Mouse (Mus musculus): ENCODE measurements around the gene Ccdc6.

Ccdc6 gene

DNA sequence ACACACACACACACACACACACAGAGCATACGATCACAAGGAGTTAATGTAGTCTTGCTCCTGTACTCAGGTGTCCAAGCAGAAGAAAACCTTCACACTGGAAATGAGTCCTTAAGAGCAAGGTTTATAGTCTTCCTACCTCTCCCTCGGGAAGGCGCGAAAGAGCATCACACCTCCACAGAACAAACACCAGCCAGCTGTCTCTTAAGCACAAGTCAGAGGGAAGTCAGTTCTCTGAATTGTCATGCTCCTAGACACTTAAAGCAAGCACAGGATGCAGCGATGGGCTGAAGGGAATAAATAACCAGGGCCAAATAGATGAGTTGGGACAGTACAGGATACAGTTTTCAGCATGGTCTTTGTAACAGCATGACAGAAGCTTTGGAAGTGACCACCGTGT lies 35.8 kb downstream of the Ccdc6 start:
- DNase-seq (ENCODE audit: low read depth, low spot score): no peak

DNA sequence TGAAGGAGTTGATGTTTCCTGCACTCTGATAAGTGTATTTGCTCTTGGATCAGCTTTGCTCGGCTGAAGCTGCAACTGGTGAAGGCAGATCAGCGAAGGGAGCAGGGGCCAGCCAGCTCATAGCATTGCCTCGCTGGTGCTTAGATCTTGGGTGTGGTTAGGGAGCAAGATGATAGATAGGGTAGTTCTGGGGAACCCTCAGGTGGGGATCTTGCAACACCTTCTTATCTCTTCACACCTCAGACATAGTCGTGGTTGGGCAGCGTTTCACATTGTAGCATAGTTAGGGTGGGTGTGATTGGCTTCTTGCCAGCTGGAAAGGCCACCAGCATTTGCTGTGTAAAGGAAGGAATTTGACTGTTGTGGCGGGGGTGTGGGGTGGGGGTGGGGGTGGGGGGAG lies 36.3 kb downstream of the Ccdc6 start:
- DNase-seq (ENCODE audit: low read depth, low spot score): no peak

DNA sequence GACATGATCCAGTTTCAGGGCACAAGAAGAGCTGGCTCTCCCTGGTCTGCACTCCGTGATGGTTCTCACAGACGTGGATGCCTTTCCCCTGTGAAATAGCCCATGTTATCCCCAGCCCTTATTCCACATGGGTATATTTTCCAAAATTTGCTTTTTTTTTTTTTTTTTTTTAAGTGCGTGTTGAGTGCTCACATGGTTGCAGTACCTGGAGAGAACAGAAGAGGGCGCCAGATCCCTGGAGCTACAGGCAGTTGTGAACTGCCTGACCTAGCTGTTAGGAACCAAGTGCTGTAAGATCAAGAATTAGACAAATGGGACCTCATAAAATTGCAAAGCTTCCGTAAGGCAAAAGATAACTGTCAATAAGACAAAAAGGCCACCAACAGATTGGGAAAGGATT lies 38.8 kb downstream of the Ccdc6 start:
- DNase-seq (ENCODE audit: low read depth, low spot score): no peak

DNA sequence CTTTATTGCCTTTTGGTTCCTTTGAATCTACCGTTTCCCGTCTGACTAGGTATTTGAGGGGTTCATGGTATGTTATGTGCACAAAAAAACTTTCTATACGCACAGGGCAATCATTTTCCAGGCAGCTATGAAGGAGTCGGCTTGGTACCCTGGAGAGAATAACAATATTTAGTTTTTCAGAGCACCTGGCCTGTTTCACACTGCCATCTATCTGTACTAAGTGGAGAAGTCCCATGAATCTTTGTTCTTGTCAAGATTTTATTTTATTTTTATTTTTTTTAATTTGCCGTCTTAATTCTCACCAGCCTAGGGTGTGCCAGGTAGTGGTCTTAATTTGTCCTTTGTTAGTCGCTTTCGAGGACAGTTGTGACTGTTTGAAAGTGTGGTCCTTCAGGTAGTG lies 40.7 kb downstream of the Ccdc6 start:
- DNase-seq (ENCODE audit: low read depth, low spot score): no peak

DNA sequence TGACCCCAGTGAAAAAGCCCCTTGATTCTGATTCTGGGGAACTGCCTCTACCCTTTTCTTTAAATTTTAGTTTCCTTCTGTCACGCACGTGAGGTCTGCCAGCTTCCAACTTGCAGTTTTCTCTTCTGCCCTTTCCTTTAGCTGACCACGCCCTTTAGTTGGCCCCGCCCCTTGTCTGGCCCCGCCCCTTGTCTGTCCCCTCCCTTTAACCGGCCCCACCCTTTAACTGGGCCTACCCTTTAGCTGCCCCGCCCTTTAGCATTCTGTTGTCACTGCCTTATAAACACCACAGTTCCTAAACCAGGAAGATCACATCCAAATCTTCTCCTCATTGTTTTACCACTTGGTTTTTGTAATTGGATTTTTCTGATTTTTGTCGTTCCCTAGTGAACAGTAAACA lies 41.2 kb downstream of the Ccdc6 start:
- DNase-seq (ENCODE audit: low read depth, low spot score): no peak

DNA sequence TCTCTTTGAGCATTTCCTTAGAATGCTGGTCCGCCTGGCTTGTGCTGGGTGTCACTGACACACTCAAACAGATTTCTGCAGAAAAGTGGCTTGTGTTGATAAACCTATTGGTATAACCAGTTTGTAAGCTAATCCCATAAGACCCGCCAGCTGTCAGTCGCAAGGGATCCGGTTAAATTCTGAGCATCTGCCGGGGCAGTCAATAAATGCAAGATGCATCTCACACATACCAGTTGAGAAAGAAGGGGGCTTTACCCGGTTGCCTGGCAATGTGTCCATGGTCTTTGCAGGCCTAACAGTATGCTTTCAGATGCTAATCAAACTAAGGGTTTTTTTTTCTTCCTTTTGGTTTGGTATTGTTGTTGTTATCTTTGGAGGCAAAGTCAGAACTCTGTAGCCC lies 42.4 kb downstream of the Ccdc6 start:
- DNase-seq (ENCODE audit: low read depth, low spot score): no peak

DNA sequence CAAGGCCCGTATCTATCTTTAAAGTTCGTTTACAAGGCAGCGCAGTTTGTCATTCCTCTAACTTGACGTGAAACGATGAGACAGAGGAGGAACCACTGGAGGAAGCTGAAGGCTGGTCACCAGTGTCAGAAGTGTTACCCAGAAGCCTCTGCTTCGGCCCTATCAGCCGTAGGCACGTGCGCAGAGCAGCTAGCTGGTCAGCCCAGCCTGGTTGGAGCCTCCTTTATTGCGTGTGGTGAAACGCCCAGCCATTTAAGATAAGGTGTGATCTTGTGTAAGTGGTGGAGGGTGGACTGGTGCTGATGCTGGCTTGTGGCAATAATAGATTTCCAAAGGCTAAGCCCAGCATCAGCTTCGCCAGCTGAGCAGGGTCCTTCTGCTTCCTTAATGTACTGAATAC lies 43.5 kb downstream of the Ccdc6 start:
- no peak for DNase-seq (ENCODE audit: low read depth, low spot score)

DNA sequence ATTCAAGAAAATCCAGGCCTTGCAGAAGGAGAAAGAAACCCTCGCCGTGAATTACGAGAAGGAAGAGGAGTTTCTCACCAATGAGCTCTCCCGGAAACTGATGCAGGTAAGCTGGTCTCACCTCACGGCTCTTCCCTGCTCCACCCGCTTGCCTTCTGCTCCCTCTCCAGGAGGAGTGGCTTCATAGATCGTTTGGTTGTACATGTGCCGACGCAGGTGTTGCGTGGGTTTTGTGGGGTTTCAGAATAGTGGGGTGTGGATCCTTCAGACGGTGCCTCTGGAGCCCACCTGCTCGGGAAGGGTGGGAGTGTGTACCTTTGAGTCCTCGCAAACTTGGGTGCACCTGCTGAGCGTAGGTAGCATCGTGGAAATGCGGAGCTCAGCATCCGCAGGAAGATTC lies 45.7 kb downstream of the Ccdc6 start:
- no peak for DNase-seq (ENCODE audit: low read depth, low spot score)

DNA sequence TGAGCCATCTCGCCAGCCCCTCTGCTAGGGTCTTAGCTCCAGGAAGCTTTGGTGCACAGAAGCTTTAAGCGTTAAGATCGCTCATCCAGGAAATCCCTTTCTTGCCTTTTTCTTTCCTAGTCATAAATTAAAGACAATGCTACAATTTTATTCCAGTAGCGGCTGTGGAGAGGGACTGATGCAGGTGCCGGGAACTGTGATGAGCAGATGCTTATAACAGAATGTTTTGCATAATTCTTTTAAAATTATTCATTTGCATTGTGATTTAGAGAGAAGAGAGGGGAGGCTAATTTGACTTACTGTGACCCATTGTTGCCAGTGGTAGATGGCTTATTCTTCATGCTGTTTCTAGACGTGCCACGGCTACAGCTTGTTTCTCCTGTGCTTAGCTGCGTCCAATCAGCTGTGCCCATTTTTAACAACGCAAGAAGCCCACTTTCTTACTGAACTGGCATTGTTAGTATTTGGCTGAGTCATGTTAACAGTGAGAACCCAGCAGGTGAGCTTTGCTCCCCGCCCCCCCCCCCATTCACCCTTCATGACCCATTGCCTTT lies 47.2 kb downstream of the Ccdc6 start:
- no peak for DNase-seq (ENCODE audit: low read depth, low spot score)

DNA sequence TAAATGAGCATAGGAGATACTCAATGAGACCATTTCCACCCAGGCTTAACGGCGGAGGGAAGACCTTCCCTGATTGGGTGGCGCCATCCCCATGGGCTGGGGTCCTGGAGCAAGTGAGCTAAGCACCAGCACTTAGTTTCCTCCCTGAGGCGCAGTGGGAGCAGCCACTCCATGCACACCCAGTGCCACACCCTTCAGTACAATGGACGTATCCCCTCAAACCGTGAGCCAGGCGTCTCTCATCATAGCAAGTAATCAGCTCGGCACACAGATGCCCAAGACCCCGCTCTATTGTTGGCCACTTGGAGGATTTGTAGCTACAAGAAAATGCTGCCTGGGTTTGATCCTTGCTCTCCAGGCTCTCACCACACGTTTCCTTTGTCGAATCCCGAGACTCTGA lies 49.0 kb downstream of the Ccdc6 start:
- DNase-seq (ENCODE audit: low read depth, low spot score): no peak

DNA sequence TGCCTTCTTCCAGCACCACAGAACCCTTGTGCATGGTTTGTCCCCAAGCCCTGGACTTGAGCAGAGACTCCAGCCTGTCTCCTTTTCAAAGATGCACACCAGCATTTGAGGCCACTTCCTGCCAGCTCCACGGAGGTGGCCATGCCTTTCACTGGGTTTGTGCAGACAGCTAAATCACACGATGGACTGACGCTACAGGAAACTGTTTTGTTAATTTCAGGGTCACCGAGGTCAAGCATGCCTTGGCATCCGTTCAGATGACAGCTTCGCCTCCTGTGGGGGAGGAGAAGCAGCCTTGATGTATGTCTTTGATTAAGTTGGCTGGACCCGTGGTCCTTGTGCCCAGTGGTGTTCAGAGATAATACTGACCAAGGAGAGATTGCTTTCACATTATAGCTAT lies 52.2 kb downstream of the Ccdc6 start:
- DNase-seq (ENCODE audit: low read depth, low spot score): peak; percentile 37

DNA sequence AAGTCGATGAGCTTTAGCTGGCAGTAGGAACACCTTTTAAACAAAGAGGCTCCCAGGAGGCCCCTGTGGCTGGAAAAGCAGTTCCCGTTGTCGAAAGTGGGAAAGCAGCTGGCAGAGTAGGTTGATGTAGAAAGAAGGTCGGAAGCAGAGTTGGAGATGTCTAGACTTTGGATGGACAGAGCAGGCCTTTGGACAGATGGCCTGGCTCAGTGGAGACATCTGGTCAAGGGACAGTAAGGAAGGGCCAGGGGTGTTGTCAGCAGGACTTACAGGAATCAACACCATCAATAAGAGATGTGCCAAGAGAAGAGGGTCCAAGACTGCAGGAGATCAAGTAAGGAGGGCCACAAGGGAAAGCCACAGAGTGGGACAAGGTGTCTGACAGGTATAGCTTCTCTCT lies 53.4 kb downstream of the Ccdc6 start:
- no peak for DNase-seq (ENCODE audit: low read depth, low spot score)

DNA sequence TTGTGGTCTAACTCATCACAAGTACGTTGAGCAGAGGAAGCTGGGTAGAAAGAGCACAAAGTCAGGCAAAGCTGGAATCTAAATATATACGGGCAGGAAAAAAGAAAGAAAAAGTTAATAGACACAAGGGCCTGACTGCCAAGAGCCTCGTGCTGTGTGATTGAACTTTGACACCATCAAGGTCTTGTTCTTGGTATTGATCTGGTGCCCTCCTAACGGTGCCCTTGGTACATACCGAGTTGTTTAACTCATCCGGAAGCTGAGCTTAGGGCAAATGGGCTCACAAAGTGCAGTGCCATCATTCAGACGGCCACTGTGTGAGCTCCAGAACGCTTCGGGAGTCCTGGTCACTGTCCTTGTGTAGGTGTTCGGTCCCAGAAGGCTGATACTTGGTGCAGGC lies 54.2 kb downstream of the Ccdc6 start:
- DNase-seq (ENCODE audit: low read depth, low spot score): no peak

DNA sequence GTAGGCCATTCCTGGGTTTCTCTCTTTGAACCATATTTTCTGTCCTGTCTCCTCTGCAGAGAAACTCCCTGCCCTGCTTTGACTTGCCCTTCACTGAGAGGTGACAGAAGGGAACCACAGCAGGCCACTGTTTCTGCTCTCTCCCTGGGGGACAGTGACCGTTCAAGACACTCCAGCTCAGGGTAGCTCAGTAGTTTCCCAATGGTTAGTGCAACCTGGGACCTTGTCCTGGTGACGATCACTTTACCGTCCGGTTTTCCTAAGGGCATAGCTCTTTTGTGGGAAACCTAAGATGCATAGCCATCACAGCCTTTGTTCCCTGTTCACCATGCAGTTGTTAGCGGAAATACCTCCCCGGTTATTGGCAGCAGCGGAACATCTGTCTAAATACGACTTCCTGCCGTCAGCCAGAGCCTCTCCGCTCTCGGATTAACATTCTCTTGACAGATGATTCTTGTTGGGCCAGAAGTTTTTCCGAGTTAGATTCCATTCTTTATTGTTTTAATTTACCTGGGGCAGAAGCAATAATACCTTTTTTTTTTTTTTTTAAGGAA lies 55.3 kb downstream of the Ccdc6 start:
- DNase-seq (ENCODE audit: low read depth, low spot score): no peak

DNA sequence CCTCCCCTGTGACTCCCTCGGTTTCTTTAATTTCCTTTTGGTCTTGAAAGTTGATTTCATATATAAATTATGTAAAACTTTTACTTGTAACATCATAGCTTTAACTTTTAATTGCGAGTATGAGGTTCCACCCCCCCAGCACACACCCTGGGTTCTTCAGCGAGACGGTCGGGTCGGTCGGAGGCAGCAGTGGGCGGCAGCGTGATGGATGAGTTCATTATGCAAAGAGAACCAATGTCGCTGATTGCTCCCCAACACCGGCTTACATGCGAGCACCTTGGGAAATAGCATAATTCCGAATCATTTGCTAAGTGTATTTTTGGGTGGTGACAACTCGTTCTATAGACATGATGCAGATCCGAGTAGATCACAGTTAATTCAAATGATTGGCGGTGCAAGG lies 56.9 kb downstream of the Ccdc6 start:
- no peak for DNase-seq (ENCODE audit: low read depth, low spot score)

DNA sequence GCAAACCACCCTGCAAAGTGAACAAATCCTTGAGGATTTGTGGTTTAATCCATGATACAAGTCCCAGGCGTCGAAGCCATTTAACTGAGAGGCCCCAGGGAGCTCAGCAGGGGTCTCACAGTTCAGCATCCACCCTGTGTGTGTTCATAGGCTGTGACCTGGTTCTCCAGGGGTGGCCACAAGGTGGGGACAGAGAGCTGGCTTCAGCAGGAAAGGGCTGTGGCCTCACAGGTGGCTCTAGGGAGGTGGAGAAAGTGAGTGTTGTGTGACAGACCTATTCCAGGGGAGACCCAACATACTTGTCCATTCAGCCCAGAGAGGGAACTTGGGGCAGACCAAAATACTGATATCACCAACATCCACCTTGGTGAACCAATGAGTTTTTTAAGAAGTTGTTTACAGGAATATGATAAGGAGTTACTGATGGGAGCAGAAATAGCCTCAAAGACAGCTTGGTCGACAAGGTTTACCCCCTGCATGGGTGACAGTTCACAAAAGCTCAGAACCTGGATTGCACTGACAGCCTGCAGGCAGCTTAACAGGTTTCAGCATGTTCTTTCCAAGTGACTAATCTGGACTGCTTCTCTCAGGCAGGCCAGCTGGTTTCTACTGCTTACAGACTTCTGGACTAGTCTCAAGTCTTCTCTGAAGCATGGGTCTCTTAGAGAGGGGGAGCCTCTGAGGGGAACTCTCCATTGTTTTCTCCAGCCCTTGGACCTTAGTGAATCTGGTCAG lies 59.7 kb downstream of the Ccdc6 start:
- no peak for DNase-seq (ENCODE audit: low read depth, low spot score)

DNA sequence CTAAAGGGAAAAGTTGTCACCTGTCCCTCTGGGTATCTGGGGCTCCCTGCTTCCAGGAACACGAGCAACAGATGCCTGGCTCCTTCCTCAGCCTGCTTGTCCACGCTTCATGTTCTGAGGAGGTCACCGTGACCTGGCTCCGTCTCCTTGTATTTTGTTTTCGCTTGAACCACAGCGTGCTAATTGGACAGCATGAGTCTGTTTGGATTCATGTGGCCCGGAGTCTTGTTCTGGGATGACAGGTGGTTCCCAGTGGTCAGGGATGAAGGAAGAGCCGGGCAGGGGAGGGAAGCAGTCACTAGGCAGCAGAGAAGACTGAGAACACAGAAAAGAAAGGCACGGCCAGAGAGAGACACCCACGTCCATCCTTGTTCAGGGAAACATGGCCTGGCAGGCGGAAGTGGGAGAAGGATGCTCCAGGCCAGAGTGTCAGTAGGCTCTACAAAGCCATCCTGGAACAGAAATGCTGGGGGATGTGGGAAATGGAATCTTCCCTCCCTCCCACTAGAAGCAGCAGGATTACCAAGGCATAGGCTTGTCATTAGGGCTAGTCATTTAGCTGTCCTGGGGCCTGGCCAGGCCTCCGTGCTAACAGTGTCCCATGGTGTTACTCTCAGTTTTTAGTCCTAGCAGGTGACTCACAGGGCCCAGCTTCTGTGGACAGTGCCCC lies 62.9 kb downstream of the Ccdc6 start:
- DNase-seq (ENCODE audit: low read depth, low spot score): no peak

DNA sequence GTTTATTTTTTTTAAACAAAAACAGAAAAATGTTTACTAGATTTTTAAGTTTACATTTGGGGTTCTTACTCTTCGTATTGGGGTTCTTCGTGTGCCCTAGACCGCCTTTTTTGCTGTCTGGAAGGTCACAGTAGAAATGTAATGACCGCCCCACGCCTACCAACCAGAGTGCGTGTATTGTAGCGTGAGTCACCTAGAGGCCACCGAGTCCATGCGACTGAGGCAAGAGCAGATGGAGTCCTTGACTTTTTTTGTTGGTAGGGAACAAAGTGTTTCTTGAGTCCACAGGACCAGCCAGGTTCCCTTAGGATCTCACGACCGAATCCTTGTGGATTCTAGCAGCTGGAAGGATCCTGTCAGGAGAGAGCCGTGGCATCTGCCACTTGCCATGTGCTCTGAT lies 63.9 kb downstream of the Ccdc6 start:
- DNase-seq (ENCODE audit: low read depth, low spot score): no peak

DNA sequence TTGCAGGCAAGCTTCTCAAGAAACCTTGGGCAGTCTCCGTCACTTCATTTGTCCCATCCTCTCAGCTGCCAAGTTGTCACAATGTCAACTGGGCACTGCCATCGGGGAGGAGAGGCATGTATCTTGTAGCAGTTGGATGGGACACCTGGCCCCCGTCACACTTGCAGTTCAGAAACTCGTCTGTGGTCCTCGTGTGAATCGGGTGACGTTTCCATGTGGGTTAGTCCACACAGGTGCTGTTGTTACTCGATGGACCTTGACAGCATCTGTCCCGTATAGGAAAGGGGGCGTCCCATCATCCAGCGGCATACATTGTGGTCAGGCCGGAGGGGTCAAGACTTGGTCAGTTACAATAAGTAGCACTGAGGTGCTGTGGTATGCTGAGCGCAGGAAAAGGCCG lies 64.6 kb downstream of the Ccdc6 start:
- DNase-seq (ENCODE audit: low read depth, low spot score): no peak

DNA sequence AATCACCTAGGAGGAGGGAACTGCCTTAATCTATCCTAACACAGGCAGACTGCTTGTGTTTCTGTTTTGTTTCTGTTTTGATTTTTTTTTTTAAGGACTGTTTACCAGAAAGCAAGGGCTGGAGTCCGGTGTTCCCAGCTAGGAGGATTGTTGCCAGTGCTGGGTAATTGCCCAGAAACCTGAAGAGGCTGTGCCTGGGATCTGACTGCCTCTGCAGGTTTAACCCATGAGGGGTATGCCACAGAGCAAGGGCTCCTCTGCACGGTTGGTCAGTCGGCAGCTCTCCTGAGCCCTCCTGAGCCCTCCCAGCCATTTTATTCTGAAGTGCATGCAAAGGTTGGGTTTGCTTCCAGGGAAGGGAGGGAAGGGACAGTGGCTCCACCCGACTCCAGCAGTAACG lies 66.8 kb downstream of the Ccdc6 start:
- no peak for DNase-seq (ENCODE audit: low read depth, low spot score)

DNA sequence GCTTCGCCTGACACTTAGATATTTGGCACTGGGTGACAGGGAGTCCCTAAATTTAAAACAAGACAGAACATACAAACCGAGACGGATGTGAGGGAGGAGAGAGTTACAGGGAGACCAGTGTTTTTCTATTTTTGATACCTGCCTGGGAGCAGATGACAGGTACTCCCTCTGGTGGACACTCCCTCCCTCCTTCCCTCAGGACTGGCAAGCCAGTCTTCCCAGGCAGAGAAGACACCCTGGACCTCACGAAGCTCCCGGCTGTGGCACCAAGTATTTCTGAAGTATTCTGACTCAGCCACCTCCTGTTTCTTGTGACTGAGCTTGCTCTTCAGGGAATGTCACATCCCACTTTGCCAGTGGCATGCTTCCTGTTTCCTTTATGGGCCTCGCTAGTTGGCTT lies 69.0 kb downstream of the Ccdc6 start:
- no peak for DNase-seq (ENCODE audit: low read depth, low spot score)

DNA sequence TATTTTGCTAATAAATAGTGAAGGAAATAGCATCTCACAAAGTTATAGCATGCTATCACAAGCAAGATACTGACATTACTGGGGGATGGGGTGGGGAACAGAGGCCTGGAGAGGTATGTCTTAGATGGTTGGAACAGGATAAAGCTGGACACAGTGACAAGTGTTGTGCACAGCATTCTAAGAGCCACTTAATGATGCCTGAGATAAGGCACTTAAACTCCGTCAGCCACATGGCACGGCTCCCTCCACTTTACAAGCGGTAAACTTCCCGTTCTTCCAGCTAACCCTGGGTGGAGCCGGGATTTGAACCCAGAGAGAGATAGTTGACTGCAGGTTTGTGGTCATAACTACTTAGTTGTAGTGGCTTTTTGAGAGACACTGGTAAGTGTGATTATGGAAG lies 69.5 kb downstream of the Ccdc6 start:
- DNase-seq (ENCODE audit: low read depth, low spot score): no peak

DNA sequence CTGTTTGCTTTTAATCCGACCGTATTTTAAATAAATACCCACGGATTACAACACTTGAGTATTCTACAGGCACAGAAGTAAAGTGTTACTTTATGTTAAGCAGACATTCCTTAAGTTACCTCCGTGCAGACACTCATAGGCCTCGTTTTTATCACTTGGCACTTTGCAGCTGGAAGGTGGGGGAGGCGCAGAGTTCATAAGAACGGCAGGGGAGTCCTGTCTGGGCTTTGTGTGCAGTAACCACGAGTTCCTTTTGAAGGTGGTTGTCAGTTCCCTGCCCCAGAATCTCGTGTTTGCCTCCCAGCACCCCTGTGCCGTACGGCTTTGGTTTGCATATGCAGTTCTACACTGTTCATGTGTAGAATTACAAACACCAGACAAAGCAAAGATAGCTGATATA lies 70.7 kb downstream of the Ccdc6 start:
- DNase-seq (ENCODE audit: low read depth, low spot score): no peak
